Mouse (Mus musculus): ENCODE results near the gene Cdk4. TPM values are rescaled to one million over a fixed set of nuclear protein-coding genes. Genes with fewer than 3 reads are reported as not detected.

The Cdk4 gene
- polyA plus RNA-seq (2015; fragmentation: Nextera tagmentation; extraction: Ambion mirVana), result 1,992 and 2,100 TPM in 2 replicates

DNA sequence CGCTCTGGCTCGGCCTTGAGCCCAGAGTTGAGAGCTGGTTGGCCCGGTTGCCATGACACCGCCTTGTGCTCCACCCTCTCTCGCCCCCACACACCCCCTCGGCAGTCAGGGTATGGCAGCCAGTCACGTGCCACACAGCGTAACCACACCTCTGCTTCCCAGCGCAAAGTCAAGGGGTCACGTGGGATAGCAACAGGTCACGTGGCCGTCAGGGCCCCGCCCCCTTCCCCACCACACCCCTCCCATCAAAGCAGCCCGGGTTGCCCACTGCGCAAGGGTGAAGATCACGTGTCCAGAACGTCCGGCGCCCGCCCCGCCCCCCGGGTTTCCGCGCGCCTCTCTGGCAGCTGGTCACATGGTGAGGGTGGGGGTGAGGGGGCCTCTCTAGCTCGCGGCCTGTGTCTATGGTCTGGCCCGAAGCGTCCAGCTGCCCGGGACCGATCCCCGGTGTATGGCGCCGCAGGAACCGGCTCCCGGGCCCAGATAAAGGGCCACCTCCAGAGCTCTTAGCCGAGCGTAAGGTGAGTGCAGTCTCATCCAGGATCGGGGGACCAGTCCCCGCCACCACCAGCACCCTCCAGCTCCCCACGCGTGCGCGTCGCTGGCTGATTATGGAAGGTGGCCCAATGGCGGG lies at the start of gene Cdk4:
Cdk4 (plus strand) TSS at position 296 of the 634 bp plus-strand sequence.
- peaks cover 27% of the 10 kb centered on the region for H3K27me3 ChIP-seq
- H3K4me3 ChIP-seq, result peak within 1 kb of the TSS; percentile 88
- H3K4me2 ChIP-seq, result peak within 1 kb of the TSS; percentile 91
- peak within 1 kb of the TSS; percentile 97 for H3K9ac ChIP-seq
- ATAC-seq (ENCODE audit: insufficient number of reproducible peaks, insufficient read depth, low FRiP score, low TSS enrichment, low read depth), result peak; percentile 86
- WGBS, result under 1% methylated on average over 45 of the region's 46 CpGs
- H3K4me1 ChIP-seq, result peaks cover 37% of the 10 kb centered on the region
- no peaks in the 10 kb centered on the region for H3K9me3 ChIP-seq
- peak within 1 kb of the TSS; percentile 85 for H3K27ac ChIP-seq
- peaks cover 39% of the 10 kb centered on the region for H3K36me3 ChIP-seq

DNA sequence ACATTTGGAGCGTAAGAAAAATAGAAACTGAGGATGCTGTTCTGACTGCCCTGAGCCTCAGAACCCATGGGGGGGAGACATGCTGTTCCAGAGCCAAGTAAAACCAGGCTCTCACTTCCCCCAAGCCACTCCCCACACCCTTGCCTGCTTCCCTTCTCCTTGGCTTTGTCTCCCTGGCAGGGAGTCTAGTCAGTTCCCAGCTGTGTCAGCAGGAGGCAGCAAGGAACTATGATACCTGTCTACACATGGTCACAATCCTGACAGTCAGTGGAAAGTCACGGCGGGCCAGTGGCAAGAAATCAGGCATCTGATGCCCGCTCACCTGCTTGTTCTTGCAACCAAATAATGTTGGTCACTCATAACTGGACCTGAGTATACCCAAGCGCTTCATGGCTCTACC lies 46.8 kb upstream of the Cdk4 start:
- ATAC-seq (ENCODE audit: insufficient number of reproducible peaks, insufficient read depth, low FRiP score, low TSS enrichment, low read depth), result no peak; the same call in 1 of the 2 replicates
- Histone ChIP-seq H3K27me3 (no peaks in the 10 kb centered on the region), H3K36me3 (0 out of 2 replicates have a peak, but pooled peaks cover 6% of the 10 kb centered on the region), H3K4me2 (no peak overlapping the region), H3K9me3 (no peaks in the 10 kb centered on the region), H3K9ac (no peak overlapping the region), H3K4me3 (no peak overlapping the region), H3K27ac (no peak overlapping the region), H3K4me1 (peaks cover 7% of the 10 kb centered on the region)
- WGBS, result 58% methylated on average over 5 of the region's 5 CpGs

DNA sequence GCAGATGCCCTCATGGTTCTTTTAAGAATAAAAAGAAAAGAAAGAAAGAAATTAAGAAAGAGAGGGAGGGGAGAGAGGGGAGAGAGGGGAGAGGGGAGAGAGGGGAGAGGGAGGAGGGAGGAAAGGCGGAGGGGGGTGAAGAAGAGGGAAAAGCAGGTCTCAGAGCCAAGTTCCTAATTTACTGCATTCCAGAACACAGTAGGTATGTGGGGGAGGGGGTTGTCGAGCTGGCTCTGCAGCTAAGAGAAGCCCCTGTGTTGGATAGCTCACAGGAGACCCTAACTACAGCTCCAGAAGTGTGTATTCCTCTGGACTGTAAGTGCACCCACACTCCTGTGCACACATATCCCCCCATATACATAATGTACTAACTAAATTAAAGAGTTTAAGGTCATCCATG lies 46.3 kb upstream of the Cdk4 start:
- Histone ChIP-seq H3K36me3 (peaks cover 11% of the 10 kb centered on the region), H3K9ac (no peak overlapping the region; the same call in 1 of the 2 replicates), H3K4me3 (no peak overlapping the region), H3K4me2 (no peak overlapping the region), H3K27ac (no peak overlapping the region), H3K27me3 (no peaks in the 10 kb centered on the region), H3K9me3 (no peaks in the 10 kb centered on the region), H3K4me1 (peaks cover 7% of the 10 kb centered on the region)
- ATAC-seq (ENCODE audit: insufficient number of reproducible peaks, insufficient read depth, low FRiP score, low TSS enrichment, low read depth), result no peak
- WGBS, result 3% methylated on average over 2 of the region's 2 CpGs

GRCm38 (mm10) chr10:127018422-127018821 lies 44.9 kb upstream of the Cdk4 start:
- WGBS, result 76% methylated on average over 16 of the region's 16 CpGs
- H3K4me3 ChIP-seq, result no peak overlapping the region
- no peaks in the 10 kb centered on the region for H3K27me3 ChIP-seq
- H3K4me1 ChIP-seq, result peaks cover 7% of the 10 kb centered on the region
- H3K9me3 ChIP-seq, result no peaks in the 10 kb centered on the region
- H3K27ac ChIP-seq, result no peak overlapping the region
- no peak for ATAC-seq (ENCODE audit: insufficient number of reproducible peaks, insufficient read depth, low FRiP score, low TSS enrichment, low read depth)
- no peak overlapping the region for H3K9ac ChIP-seq
- H3K4me2 ChIP-seq, result no peak overlapping the region
- peaks cover 19% of the 10 kb centered on the region for H3K36me3 ChIP-seq

DNA sequence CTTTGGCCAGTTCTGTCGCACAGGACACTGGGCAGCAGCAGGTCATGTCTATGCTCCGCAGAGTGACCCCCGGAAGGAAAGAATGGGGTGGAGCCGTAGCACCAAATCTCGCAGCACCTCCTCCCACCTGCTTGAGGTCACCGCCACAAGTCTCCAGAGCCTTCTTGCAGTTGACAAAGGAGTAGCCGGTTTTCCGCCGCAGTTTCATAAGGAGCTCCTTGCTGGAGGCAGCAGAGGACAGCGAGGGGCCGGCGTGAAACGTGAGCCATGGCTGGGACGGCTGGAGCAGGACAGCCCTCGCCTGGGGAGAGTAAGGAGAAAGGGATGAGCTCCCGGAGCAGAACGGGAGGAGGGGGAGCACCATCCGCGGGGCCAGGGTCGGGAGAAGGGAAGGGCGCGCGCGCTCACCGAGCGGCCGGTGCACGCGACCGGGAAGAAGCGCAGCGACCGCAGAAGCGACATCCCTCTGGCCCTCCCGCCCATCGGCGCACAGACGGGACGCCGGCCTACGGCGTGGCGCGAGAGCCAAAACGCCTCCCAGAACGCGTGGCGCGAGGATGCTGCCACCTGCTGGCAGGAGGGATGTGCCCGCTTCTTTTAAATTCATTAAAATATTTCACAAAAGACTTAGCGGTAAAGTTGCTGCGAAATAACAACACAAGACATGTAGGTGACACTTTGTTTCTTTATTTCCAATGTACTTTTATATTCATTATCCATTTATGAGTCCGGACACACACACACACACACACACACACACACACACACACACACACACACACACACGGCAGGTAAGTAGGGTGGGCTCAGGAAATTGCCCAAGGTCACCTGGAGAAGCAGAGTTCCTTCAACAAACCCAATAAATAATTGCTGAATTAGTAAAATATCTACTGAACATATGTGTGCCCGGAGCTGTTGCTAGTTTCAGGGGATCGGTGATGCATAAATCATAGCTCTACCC lies 32.7 kb upstream of the Cdk4 start, which contains the start of gene Tsfm:
Tsfm (minus strand) TSS at position 505 of the 961 bp plus-strand sequence.
- WGBS, result 5% methylated on average over 56 of the region's 56 CpGs
- peaks cover 10% of the 10 kb centered on the region for H3K4me1 ChIP-seq

DNA sequence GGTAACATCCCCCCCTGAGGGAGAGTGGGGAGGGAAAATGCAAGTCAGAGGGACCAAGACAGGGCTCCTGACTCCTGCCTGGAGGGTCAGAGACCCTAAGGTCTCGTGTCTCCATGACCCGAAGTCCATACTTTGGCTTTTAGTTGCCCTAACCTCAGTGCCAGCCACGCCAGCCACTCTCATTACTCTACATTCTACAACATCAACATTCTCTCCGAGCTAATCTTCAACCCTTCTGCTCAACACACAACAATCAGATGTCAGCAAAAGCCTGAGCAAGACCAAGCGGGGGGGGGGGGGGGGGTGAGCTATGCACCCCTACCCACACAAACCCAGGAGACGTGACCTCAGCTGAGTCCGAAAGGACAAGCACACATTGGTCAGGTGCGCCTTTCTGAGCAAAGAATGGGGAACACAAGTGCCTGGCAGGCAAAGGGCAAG lies 30.0 kb upstream of the Cdk4 start:
- Histone ChIP-seq H3K9me3 (no peaks in the 10 kb centered on the region), H3K4me1 (peaks cover 10% of the 10 kb centered on the region), H3K4me2 (no peak overlapping the region), H3K27me3 (no peaks in the 10 kb centered on the region), H3K9ac (no peak overlapping the region), H3K4me3 (no peak overlapping the region), H3K36me3 (peaks cover 12% of the 10 kb centered on the region), H3K27ac (no peak overlapping the region)
- WGBS, result 87% methylated on average over 8 of the region's 8 CpGs
- ATAC-seq (ENCODE audit: insufficient number of reproducible peaks, insufficient read depth, low FRiP score, low TSS enrichment, low read depth), result no peak

More for the DNA sequence above, 32.7 kb upstream of the Cdk4 start, which contains the start of gene Tsfm:
- no peaks in the 10 kb centered on the region for H3K27me3 ChIP-seq
- peak within 1 kb of the TSS; percentile 92 for H3K9ac ChIP-seq
- peak; percentile 74; the same call in 1 of the 2 replicates for ATAC-seq (ENCODE audit: insufficient number of reproducible peaks, insufficient read depth, low FRiP score, low TSS enrichment, low read depth)
- H3K36me3 ChIP-seq, result peaks cover 39% of the 10 kb centered on the region
- H3K9me3 ChIP-seq, result no peaks in the 10 kb centered on the region
- peak within 1 kb of the TSS; percentile 55; the same call in 1 of the 2 replicates for H3K27ac ChIP-seq
- peak within 1 kb of the TSS; percentile 91 for H3K4me3 ChIP-seq
- H3K4me2 ChIP-seq, result peak within 1 kb of the TSS; percentile 89

DNA sequence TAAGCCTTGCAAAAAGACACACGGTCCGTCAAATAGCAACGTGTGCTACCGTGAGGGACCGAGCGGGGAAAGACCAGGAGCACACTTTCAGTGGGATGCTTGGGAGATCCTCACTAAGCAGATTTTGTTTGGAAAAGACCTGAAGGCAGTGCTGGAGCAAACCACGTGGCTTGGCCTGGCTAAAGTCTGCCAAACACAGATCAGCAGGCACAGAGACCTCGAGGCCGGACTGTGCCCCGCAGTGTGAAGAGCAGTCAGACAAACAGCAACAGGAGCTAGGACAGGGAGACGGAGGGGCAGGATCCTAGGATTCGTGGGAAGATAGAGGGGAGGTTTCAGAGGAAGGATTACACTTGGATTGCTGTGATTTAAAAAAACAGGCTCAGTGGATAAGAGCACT lies 27.1 kb upstream of the Cdk4 start:
- Histone ChIP-seq H3K4me1 (peaks cover 4% of the 10 kb centered on the region; the same call in 1 of the 2 replicates), H3K4me3 (no peak overlapping the region), H3K9me3 (no peaks in the 10 kb centered on the region), H3K36me3 (no peaks in the 10 kb centered on the region), H3K9ac (no peak overlapping the region), H3K27me3 (peaks cover 9% of the 10 kb centered on the region), H3K4me2 (no peak overlapping the region), H3K27ac (no peak overlapping the region)
- no peak for ATAC-seq (ENCODE audit: insufficient number of reproducible peaks, insufficient read depth, low FRiP score, low TSS enrichment, low read depth)
- 82% methylated on average over 12 of the region's 12 CpGs for WGBS

DNA sequence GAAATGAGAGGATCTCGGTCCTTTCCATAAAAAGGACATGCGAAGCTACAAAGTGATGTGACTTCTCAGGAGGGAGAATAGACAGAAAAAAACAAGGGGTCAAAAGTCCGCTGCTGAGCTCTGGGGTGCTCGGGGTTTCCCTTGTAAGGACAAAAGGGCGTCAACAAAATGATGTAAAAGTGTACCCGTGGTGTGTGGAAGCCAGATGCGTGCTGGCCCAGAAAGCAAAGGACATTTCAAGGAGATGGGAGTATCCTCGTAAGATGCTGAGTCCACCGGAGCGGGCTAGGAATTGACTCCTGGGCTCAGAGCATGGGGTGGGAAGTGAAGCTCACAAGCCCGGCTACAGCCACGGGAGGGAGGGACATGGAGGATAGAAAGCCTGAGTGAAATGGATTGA lies 25.7 kb upstream of the Cdk4 start:
- 72% methylated on average over 12 of the region's 12 CpGs for WGBS
- no peak overlapping the region for H3K9ac ChIP-seq

DNA sequence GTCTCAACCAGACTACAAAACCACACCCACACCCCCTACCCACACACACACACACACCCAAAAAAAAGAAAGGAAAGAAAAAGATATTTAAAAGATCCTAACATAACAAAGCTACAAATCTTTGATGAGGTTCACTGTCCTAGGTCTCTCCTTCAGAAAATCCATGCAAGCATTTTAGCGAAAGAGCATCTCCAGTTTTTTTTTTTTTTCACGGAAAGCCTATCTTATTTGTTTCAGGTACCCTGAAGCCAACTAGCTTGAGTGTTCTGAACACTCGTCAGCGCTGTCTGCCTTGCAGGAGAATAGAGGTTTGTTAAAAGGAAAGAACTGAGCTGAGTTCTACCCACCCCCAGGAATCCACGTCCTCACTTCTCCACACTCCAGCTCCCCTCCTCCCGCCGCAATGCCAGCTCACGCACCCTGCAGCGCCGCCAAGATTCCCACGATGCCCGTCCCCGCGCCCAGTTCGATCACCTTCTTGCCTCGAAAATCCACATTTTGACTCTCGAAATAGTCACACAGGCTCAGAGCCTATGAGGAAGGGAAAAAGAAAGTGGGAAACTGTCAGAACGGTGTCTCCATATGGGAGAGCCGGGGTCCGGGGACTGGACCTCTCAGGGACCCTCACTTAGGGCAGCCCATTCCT lies 22.6 kb upstream of the Cdk4 start:
- H3K9ac ChIP-seq, result peak overlapping the region; percentile 81
- H3K36me3 ChIP-seq, result peaks cover 22% of the 10 kb centered on the region
- H3K4me1 ChIP-seq, result peaks cover 15% of the 10 kb centered on the region
- H3K27ac ChIP-seq, result peak overlapping the region; percentile 84
- H3K9me3 ChIP-seq, result no peaks in the 10 kb centered on the region
- peaks cover 9% of the 10 kb centered on the region for H3K27me3 ChIP-seq
- H3K4me3 ChIP-seq, result peak overlapping the region; percentile 81
- WGBS, result 1% methylated on average over 20 of the region's 20 CpGs
- ATAC-seq (ENCODE audit: insufficient number of reproducible peaks, insufficient read depth, low FRiP score, low TSS enrichment, low read depth), result no peak
- peak overlapping the region; percentile 96 for H3K4me2 ChIP-seq

More for the DNA sequence above, 25.7 kb upstream of the Cdk4 start:
- no peaks in the 10 kb centered on the region for H3K36me3 ChIP-seq
- H3K27ac ChIP-seq, result no peak overlapping the region
- H3K4me3 ChIP-seq, result no peak overlapping the region
- H3K9me3 ChIP-seq, result no peaks in the 10 kb centered on the region
- H3K4me2 ChIP-seq, result no peak overlapping the region
- no peak for ATAC-seq (ENCODE audit: insufficient number of reproducible peaks, insufficient read depth, low FRiP score, low TSS enrichment, low read depth)
- peaks cover 9% of the 10 kb centered on the region for H3K27me3 ChIP-seq
- H3K4me1 ChIP-seq, result peaks cover 8% of the 10 kb centered on the region

GRCm38 (mm10) chr10:127041274-127041766 lies 22.0 kb upstream of the Cdk4 start, which contains the start of the genes Mettl1 and Eef1akmt3:
Gene Mettl1 (plus strand): TSS chr10:127041414.
Gene Eef1akmt3 (minus strand): TSS chr10:127041513.
- under 1% methylated on average over 28 of the region's 28 CpGs for WGBS
- H3K27ac ChIP-seq, result peak within 1 kb of the TSS; percentile 84
- peaks cover 15% of the 10 kb centered on the region for H3K4me1 ChIP-seq
- no peaks in the 10 kb centered on the region for H3K9me3 ChIP-seq
- ATAC-seq (ENCODE audit: insufficient number of reproducible peaks, insufficient read depth, low FRiP score, low TSS enrichment, low read depth), result peak; percentile 39
- H3K27me3 ChIP-seq, result peaks cover 9% of the 10 kb centered on the region
- peak within 1 kb of the TSS; percentile 96 for H3K4me2 ChIP-seq
- H3K36me3 ChIP-seq, result peaks cover 26% of the 10 kb centered on the region
- peak within 1 kb of the TSS; percentile 81 for H3K4me3 ChIP-seq
- H3K9ac ChIP-seq, result peak within 1 kb of the TSS; percentile 81
